Mouse (Mus musculus): Measurements from ENCODE around the gene Gng12.
A peak's percentile ranks its signal among the peaks of the same experiment; 100 is the strongest.

The Gng12 gene

GRCm38 (mm10) chr6:66920786-66921185 lies 24.6 kb downstream of the Gng12 start:
- no peak for DNase-seq

- no peak for DNase-seq
These were observed 25.6 kb downstream of the Gng12 start for GRCm38 (mm10) chr6:66921755-66922154.

- no peak for DNase-seq
These were observed 26.3 kb downstream of the Gng12 start for GRCm38 (mm10) chr6:66922501-66922900.

GRCm38 (mm10) chr6:66923851-66924250 lies 27.7 kb downstream of the Gng12 start:
- DNase-seq, result no peak

GRCm38 (mm10) chr6:66924315-66924965 lies 28.2 kb downstream of the Gng12 start:
- DNase-seq, result no peak

GRCm38 (mm10) chr6:66926269-66926668 lies 30.1 kb downstream of the Gng12 start:
- no peak for DNase-seq

GRCm38 (mm10) chr6:66928972-66929645 lies 32.9 kb downstream of the Gng12 start:
- no peak for DNase-seq

GRCm38 (mm10) chr6:66929694-66930093 lies 33.5 kb downstream of the Gng12 start:
- no peak for DNase-seq

GRCm38 (mm10) chr6:66932206-66932819 lies 36.1 kb downstream of the Gng12 start:
- DNase-seq, result no peak

GRCm38 (mm10) chr6:66940656-66941235 lies 44.5 kb downstream of the Gng12 start:
- no peak for DNase-seq

GRCm38 (mm10) chr6:66941792-66942191 lies 45.6 kb downstream of the Gng12 start:
- DNase-seq, result no peak

- no peak for DNase-seq
These were observed 46.6 kb downstream of the Gng12 start for GRCm38 (mm10) chr6:66942826-66943225.

GRCm38 (mm10) chr6:66943367-66944189 lies 47.4 kb downstream of the Gng12 start:
- no peak for DNase-seq

GRCm38 (mm10) chr6:66944190-66945003 lies 48.2 kb downstream of the Gng12 start:
- DNase-seq, result no peak

GRCm38 (mm10) chr6:66945004-66945356 lies 48.8 kb downstream of the Gng12 start:
- peak; percentile 16 for DNase-seq

- no peak for DNase-seq
These were observed 51.9 kb downstream of the Gng12 start for GRCm38 (mm10) chr6:66948111-66948510.

- DNase-seq, result no peak
These were observed 52.7 kb downstream of the Gng12 start for GRCm38 (mm10) chr6:66948848-66949247.

- no peak for DNase-seq
These were observed 55.7 kb downstream of the Gng12 start for GRCm38 (mm10) chr6:66951726-66952418.

- no peak for DNase-seq
These were observed 57.8 kb downstream of the Gng12 start for GRCm38 (mm10) chr6:66953951-66954519.

GRCm38 (mm10) chr6:66955089-66955657 lies 59.0 kb downstream of the Gng12 start:
- peak; percentile 49 for DNase-seq
